In genomic region chr2:121358381-121358780, GRCm38 (mm10) we compare ENCODE assay signal across 9 mouse cellular contexts. TPM values are rescaled to one million over a fixed set of nuclear protein-coding genes. Genes with fewer than 3 reads are reported as not detected.
DNase-seq lines count a peak whose midpoint lies in the region; ATAC-seq lines count a peak whose summit lies in the region.
"Had no signal": no experiment of that assay in that cellular context is flagged by ENCODE, and none has a peak within 500 bp of the region (broad histone marks: within the 10 kb centered on the region; RNA-seq: fewer than 3 reads in every experiment).

No protein-coding gene starts in this region.

- H3K4me1 ChIP-seq in kidney, embryonic 16.5 days (ENCODE audit: insufficient read depth, low read length), result peaks cover 16% of the 10 kb centered on the region
- H3K4me1 ChIP-seq in limb, embryonic 15.5 days, result peaks cover 16% of the 10 kb centered on the region
- H3K4me1 ChIP-seq in stomach, embryonic 16.5 days (ENCODE audit: control insufficient read depth, insufficient read depth, low read length), result no peaks in the 10 kb centered on the region

- H3K9me3 ChIP-seq in kidney, embryonic 16.5 days (ENCODE audit: low read length), result no peaks in the 10 kb centered on the region
- no peaks in the 10 kb centered on the region for H3K9me3 ChIP-seq in limb, embryonic 15.5 days
- H3K9me3 ChIP-seq in stomach, embryonic 16.5 days (replicated peaks; ENCODE audit: control insufficient read depth, low read length), result no peaks in the 10 kb centered on the region

- peak overlapping the region; percentile 50 for H3K9ac ChIP-seq in kidney, embryonic 16.5 days (replicated peaks; ENCODE audit: low read length)
- H3K9ac ChIP-seq in limb, embryonic 15.5 days, result no peak overlapping the region
- peak overlapping the region; percentile 59 for H3K9ac ChIP-seq in stomach, embryonic 16.5 days (ENCODE audit: low read length)
- H3K9ac ChIP-seq: liver, embryonic 14.5 days had no signal

- DNase-seq in ZHBTc4 (ENCODE audit: low read depth, low spot score), result peak; percentile 76
- DNase-seq in cerebellum, adult 9-10 months, result peak; percentile 95
- DNase-seq in frontal cortex, adult 2 months (ENCODE audit: extremely low spot score in 1 of 2, low spot score in 1 of 2), result peak; percentile 79 to 92
- peak; percentile 62 for DNase-seq in naive thymus-derived CD4-positive, alpha-beta T cell, adult 2 months (ENCODE audit: low read depth)

- peak; percentile 75 for ATAC-seq in kidney, embryonic 16.5 days (ENCODE audit: low FRiP score, low TSS enrichment)
- ATAC-seq in limb, embryonic 15.5 days (ENCODE audit: insufficient number of reproducible peaks, low FRiP score, low TSS enrichment, low read depth), result no peak
- peak; percentile 65; the same call in 1 of the 2 replicates for ATAC-seq in stomach, embryonic 16.5 days (ENCODE audit: insufficient read depth, low FRiP score)
- ATAC-seq in inflammation-experienced regulatory T-cells, adult 6 months, result no peak

- H3K27me3 ChIP-seq in kidney, embryonic 16.5 days (ENCODE audit: insufficient read depth, low read length), result peaks cover 14% of the 10 kb centered on the region
- peaks cover 20% of the 10 kb centered on the region for H3K27me3 ChIP-seq in limb, embryonic 15.5 days
- no peaks in the 10 kb centered on the region for H3K27me3 ChIP-seq in stomach, embryonic 16.5 days (ENCODE audit: control insufficient read depth, insufficient read depth, low read length)

- peak overlapping the region; percentile 40 for H3K4me3 ChIP-seq in kidney, embryonic 16.5 days (ENCODE audit: low read length)
- H3K4me3 ChIP-seq in limb, embryonic 15.5 days, result peak overlapping the region; percentile 28
- peak overlapping the region; percentile 49 for H3K4me3 ChIP-seq in stomach, embryonic 16.5 days (replicated peaks; ENCODE audit: low read length)

- H3K4me2 ChIP-seq in kidney, embryonic 16.5 days (replicated peaks; ENCODE audit: low read depth, low read length), result peak overlapping the region; percentile 59
- peak overlapping the region; percentile 38 for H3K4me2 ChIP-seq in limb, embryonic 15.5 days
- H3K4me2 ChIP-seq in stomach, embryonic 16.5 days (ENCODE audit: low read depth, low read length), result peak overlapping the region; percentile 65

- 2% methylated on average over 16 of the region's 16 CpGs for WGBS in kidney, embryonic 16.5 days
- 1% methylated on average over 16 of the region's 16 CpGs for WGBS in limb, embryonic 15.5 days
- WGBS in stomach, embryonic 16.5 days, result under 1% methylated on average over 16 of the region's 16 CpGs

- no peak overlapping the region for H3K27ac ChIP-seq in kidney, embryonic 16.5 days (ENCODE audit: low read length)
- no peak overlapping the region for H3K27ac ChIP-seq in limb, embryonic 15.5 days
- H3K27ac ChIP-seq in stomach, embryonic 16.5 days (ENCODE audit: low read length), result peak overlapping the region; percentile 89
- H3K27ac ChIP-seq: liver, embryonic 14.5 days had no signal

- no peaks in the 10 kb centered on the region for H3K36me3 ChIP-seq in kidney, embryonic 16.5 days (ENCODE audit: insufficient read depth, low read length)
- no peaks in the 10 kb centered on the region for H3K36me3 ChIP-seq in limb, embryonic 15.5 days
- H3K36me3 ChIP-seq in stomach, embryonic 16.5 days (ENCODE audit: control insufficient read depth, insufficient read depth, low read length), result no peaks in the 10 kb centered on the region

RNA-seq across cellular contexts. Expression of gene Ckmt1, which starts 0.9 kb away (rescaled TPM):
- 224 and 248 TPM in 2 replicates for polyA plus RNA-seq in frontal cortex, adult 2 months (2012; rRNA removed)
- polyA plus RNA-seq in kidney, embryonic 16.5 days (2015; fragmentation: Nextera tagmentation; extraction: Ambion mirVana), result 28.2 and 34.6 TPM in 2 replicates
- 40.0 and 40.1 TPM in 2 replicates for polyA plus RNA-seq in limb, embryonic 15.5 days (2015; fragmentation: Nextera tagmentation; extraction: Ambion mirVana)
- 260 and 360 TPM in 2 replicates for polyA plus RNA-seq in stomach, embryonic 16.5 days (2015; fragmentation: Nextera tagmentation; extraction: Ambion mirVana)
- polyA plus RNA-seq in inflammation-experienced regulatory T-cells, adult 6 months (2017; shearing (Covaris generic)), result 1 to 10 TPM in 2 of 3 experiments, under 1 TPM in 1; 0.65 to 1.2 (median 1.1) TPM

RNA-seq across cellular contexts. Expression of gene Ppip5k1, which starts 3.2 kb away (rescaled TPM):
- 96.5 and 104 TPM in 2 replicates for polyA plus RNA-seq in frontal cortex, adult 2 months (2012; rRNA removed)
- 14.4 and 15.8 TPM in 2 replicates for polyA plus RNA-seq in kidney, embryonic 16.5 days (2015; fragmentation: Nextera tagmentation; extraction: Ambion mirVana)
- 10.1 and 10.2 TPM in 2 replicates for polyA plus RNA-seq in limb, embryonic 15.5 days (2015; fragmentation: Nextera tagmentation; extraction: Ambion mirVana)
- 19.3 and 21.2 TPM in 2 replicates for polyA plus RNA-seq in stomach, embryonic 16.5 days (2015; fragmentation: Nextera tagmentation; extraction: Ambion mirVana)
- polyA plus RNA-seq in inflammation-experienced regulatory T-cells, adult 6 months (2017; shearing (Covaris generic)), result 10 to 100 TPM in 2 of 3 experiments, 1 to 10 TPM in 1; 7.2 to 12.5 (median 11.8) TPM

RNA-seq across cellular contexts. Expression of gene Strc, which starts 28.6 kb away (rescaled TPM):
- 0.78 and 0.88 TPM in 2 replicates for polyA plus RNA-seq in frontal cortex, adult 2 months (2012; rRNA removed)
- not detected in 2 replicates for polyA plus RNA-seq in kidney, embryonic 16.5 days (2015; fragmentation: Nextera tagmentation; extraction: Ambion mirVana)
- not detected in 2 replicates for polyA plus RNA-seq in limb, embryonic 15.5 days (2015; fragmentation: Nextera tagmentation; extraction: Ambion mirVana)
- not detected in 2 replicates for polyA plus RNA-seq in stomach, embryonic 16.5 days (2015; fragmentation: Nextera tagmentation; extraction: Ambion mirVana)
- under 1 TPM; 0.18 to 0.63 (median 0.54) TPM for polyA plus RNA-seq in inflammation-experienced regulatory T-cells, adult 6 months (2017; shearing (Covaris generic))
- polyA plus RNA-seq: liver, embryonic 14.5 days had no signal

RNA-seq across cellular contexts. Expression of gene Pdia3, which starts 55.2 kb away (rescaled TPM):
- 102 TPM in 2 replicates for polyA plus RNA-seq in frontal cortex, adult 2 months (2012; rRNA removed)
- 838 and 877 TPM in 2 replicates for polyA plus RNA-seq in kidney, embryonic 16.5 days (2015; fragmentation: Nextera tagmentation; extraction: Ambion mirVana)
- polyA plus RNA-seq in limb, embryonic 15.5 days (2015; fragmentation: Nextera tagmentation; extraction: Ambion mirVana), result 841 and 923 TPM in 2 replicates
- 880 and 909 TPM in 2 replicates for polyA plus RNA-seq in stomach, embryonic 16.5 days (2015; fragmentation: Nextera tagmentation; extraction: Ambion mirVana)
- 1,000 to 10,000 TPM in 2 of 3 experiments, 100 to 1,000 TPM in 1; 491 to 1,229 (median 1,150) TPM for polyA plus RNA-seq in inflammation-experienced regulatory T-cells, adult 6 months (2017; shearing (Covaris generic))

RNA-seq across cellular contexts. Expression of gene Catsper2, which starts 55.2 kb away (rescaled TPM):
- 8.4 and 8.6 TPM in 2 replicates for polyA plus RNA-seq in frontal cortex, adult 2 months (2012; rRNA removed)
- 2.0 and 3.0 TPM in 2 replicates for polyA plus RNA-seq in kidney, embryonic 16.5 days (2015; fragmentation: Nextera tagmentation; extraction: Ambion mirVana)
- polyA plus RNA-seq in limb, embryonic 15.5 days (2015; fragmentation: Nextera tagmentation; extraction: Ambion mirVana), result 2.0 and 2.3 TPM in 2 replicates
- 1.3 and 1.6 TPM in 2 replicates for polyA plus RNA-seq in stomach, embryonic 16.5 days (2015; fragmentation: Nextera tagmentation; extraction: Ambion mirVana)
- 1 to 10 TPM; 2.4 to 6.2 (median 3.1) TPM for polyA plus RNA-seq in inflammation-experienced regulatory T-cells, adult 6 months (2017; shearing (Covaris generic))

Comparison
In these comparisons a context has a peak if more than half of its experiments do, and no peak if none do; other contexts are left out.
1. ATAC-seq: peak in kidney, embryonic 16.5 days (single experiment) and stomach, embryonic 16.5 days (single experiment); none in limb, embryonic 15.5 days (single experiment) and inflammation-experienced regulatory T-cells, adult 6 months (single experiment).
2. RNA of gene Ckmt1, which starts 0.9 kb away (polyA plus RNA-seq): 260 to 360 TPM in stomach, embryonic 16.5 days, 224 to 248 TPM in frontal cortex, adult 2 months, 40.0 to 40.1 TPM in limb, embryonic 15.5 days and 28.2 to 34.6 TPM in kidney, embryonic 16.5 days; 0.65 to 1.2 TPM in inflammation-experienced regulatory T-cells, adult 6 months; every median in the first group is over 10 times any median in the second.
3. Peak in every context shown above with its lines, with median percentiles within 50 percentile points of each other: DNase-seq, H3K4me2 ChIP-seq and H3K4me3 ChIP-seq.